Mouse (Mus musculus): Measurements from ENCODE around the gene Abcc5.

DNA sequence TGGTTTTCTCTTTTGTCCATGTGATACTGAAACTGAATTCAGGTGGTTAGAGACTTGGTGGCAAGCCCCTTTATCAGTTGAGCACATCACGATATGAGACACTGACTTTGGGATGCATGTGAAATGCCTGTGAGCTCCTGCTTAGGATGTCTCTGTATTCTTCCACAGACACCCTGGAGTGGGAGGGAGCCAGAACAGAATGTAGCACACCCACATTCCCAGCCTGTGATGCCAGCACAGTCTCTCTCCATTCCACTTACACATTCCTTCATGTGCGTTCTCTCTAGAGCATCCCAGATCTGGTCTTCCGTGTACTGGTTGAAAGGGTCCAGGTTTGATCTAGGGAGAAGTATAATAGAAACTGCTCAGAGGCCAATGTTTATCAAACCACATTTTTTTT lies 87.6 kb downstream of the Abcc5 start:
- TF ChIP-seq CTCF (IDR thresholded peaks at IDR 0.05; ENCODE audit: low read depth): no peak
- no peak for TF ChIP-seq EP300 (IDR thresholded peaks at IDR 0.05; ENCODE audit: low read depth)

Data from heart, postnatal 0 days (tissue).